Mouse (Mus musculus) limb, embryonic 14.5 days (tissue): ENCODE measurements at regions not wholly inside any gene's neighbourhood (a gene's known extent, or its start where the extent isn't known, plus 50 kb on each side); places are given as distances from the start of the nearest gene placed in this dataset.

Experiments
- ATAC-seq: fragments of 200-750 bp; cut with Nextera tagmentation; 2 replicates; pipeline ENCODE4 v1.8.0; 2017; ENCODE audit warnings: low read depth, moderate number of reproducible peaks, moderate TSS enrichment; ENCODE audit not compliant: low FRiP score
- DNase-seq: peaks from one replicate; pipeline ENCODE4 v3.0.0-alpha.2; 2015; ENCODE audit warnings: low spot score
- H3K27ac ChIP-seq: fragments of 300-500 bp; sonication (generic); replicated peaks from 2 replicates; pipeline ENCODE4 v1.5.1; 2014; ENCODE audit warnings: low read depth, mild to moderate bottlenecking, low read length, moderate library complexity, mixed read lengths
- H3K27me3 ChIP-seq: fragments of 300-500 bp; sonication (generic); 2 replicates; pipeline ENCODE4 v1.6.1; 2014; ENCODE audit warnings: low read length, mixed read lengths; ENCODE audit not compliant: control insufficient read depth, insufficient read depth
- H3K36me3 ChIP-seq: fragments of 300-500 bp; sonication (generic); 2 replicates; pipeline ENCODE4 v1.6.1; 2014; ENCODE audit warnings: mild to moderate bottlenecking, low read length, moderate library complexity, mixed read lengths; ENCODE audit not compliant: control insufficient read depth, insufficient read depth
- H3K4me1 ChIP-seq: fragments of 300-500 bp; sonication (generic); 2 replicates; pipeline ENCODE4 v1.6.1; 2014; ENCODE audit warnings: antibody characterized with exemption, low read length, mixed read lengths; ENCODE audit not compliant: control insufficient read depth, insufficient read depth
- H3K4me2 ChIP-seq: fragments of 300-500 bp; sonication (generic); replicated peaks from 2 replicates; pipeline ENCODE4 v1.6.1; 2014; ENCODE audit warnings: low read depth, mild to moderate bottlenecking, low read length, moderate library complexity; ENCODE audit not compliant: severe bottlenecking
- H3K4me3 ChIP-seq: fragments of 300-500 bp; sonication (generic); replicated peaks from 2 replicates; pipeline ENCODE4 v1.5.1; 2014; ENCODE audit warnings: low read length
- H3K9ac ChIP-seq: fragments of 300-500 bp; sonication (generic); 2 replicates; pipeline ENCODE4 v1.6.1; 2014; ENCODE audit warnings: mild to moderate bottlenecking, low read depth, low read length, moderate library complexity; ENCODE audit not compliant: severe bottlenecking
- H3K9me3 ChIP-seq: fragments of 300-500 bp; sonication (generic); 2 replicates; pipeline ENCODE4 v1.6.1; 2016; ENCODE audit warnings: low read length; ENCODE audit not compliant: control insufficient read depth
- POLR2A ChIP-seq: fragments of 200-500 bp; IDR thresholded peaks from 2 replicates; pipeline ENCODE4 v1.8.0; 2012; ENCODE audit warnings: inconsistent platforms, mild to moderate bottlenecking, moderate library complexity, borderline replicate concordance; ENCODE audit not compliant: insufficient read depth, insufficient read length; ENCODE audit errors: extremely low read depth
- WGBS: fragments of 180-500 bp; shearing (Covaris S2); extraction: QIAGEN DNeasy Blood & Tissue Kit; methylation state at CpG from one replicate; pipeline ENCODE4 v1.1.7; 2014; 5-methylcytosine and 5-hydroxymethylcytosine counted together

DNA sequence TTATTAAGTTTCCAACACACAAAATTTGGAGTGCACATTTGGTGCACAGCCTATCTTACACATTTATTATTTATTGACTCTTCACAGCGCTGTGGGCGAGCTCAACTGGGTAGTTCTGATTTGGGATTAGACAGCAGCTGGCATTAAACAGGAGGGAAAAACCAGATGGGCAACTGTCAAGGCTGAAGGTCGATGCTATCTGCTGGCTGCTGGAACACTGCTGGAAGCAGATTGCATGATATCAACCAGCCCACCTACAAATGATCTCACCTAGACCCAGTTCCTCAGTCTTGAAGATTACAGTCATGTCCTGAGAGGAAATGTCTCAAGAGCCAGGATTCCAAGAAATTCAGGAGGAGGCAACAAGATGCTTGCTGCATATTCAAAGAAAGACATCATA is 91.0 kb upstream of the Arid1b start:
- H3K4me1 ChIP-seq = peaks cover 8% of the 10 kb centered on the region; the same call in 1 of the 2 replicates
- no peaks in the 10 kb centered on the region for H3K27me3 ChIP-seq
- no peaks in the 10 kb centered on the region for H3K9me3 ChIP-seq
- H3K4me2 ChIP-seq = no peak overlapping the region
- ATAC-seq (no peak), DNase-seq (no peak)
- H3K9ac ChIP-seq = no peak overlapping the region
- H3K4me3 ChIP-seq = no peak overlapping the region
- 85% methylated on average over 3 of the region's 3 CpGs for WGBS
- no peak overlapping the region for H3K27ac ChIP-seq
- TF ChIP-seq POLR2A = no peak
- H3K36me3 ChIP-seq = no peaks in the 10 kb centered on the region

DNA sequence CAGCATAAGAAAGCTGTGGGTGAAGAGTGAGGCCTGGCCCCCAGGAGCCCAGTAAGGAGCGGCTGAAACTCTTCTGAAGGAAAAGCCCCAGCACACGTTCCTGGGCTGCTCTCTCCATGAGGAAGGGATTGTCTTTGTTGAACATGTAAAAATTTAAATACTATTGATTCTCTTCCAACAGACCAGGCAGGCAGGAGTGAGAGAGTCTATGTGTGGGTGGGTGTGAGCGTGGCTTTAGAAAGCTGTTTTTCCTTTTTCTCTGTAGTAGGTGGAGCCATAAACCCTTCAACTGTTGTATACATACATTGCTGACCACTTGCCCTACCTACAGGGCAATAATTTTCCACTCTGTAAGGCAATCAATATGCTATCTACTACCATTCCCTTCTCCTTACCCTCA is 87.6 kb upstream of the Arid1b start:
- 28% methylated on average over 3 of the region's 3 CpGs for WGBS
- Histone ChIP-seq H3K9me3 (no peaks in the 10 kb centered on the region), H3K4me2 (no peak overlapping the region), H3K4me3 (peak overlapping the region; percentile 53; the same call in 1 of the 2 replicates), H3K27me3 (no peaks in the 10 kb centered on the region), H3K9ac (no peak overlapping the region), H3K27ac (peak overlapping the region; percentile 98; the same call in 1 of the 2 replicates), H3K36me3 (no peaks in the 10 kb centered on the region), H3K4me1 (peaks cover 10% of the 10 kb centered on the region; the same call in 1 of the 2 replicates)
- peak; percentile 23 for DNase-seq
- TF ChIP-seq POLR2A = no peak
- no peak for ATAC-seq

GRCm38 (mm10) chr17:4907181-4907752 is 86.9 kb upstream of the Arid1b start:
- Histone ChIP-seq H3K4me1 (peaks cover 10% of the 10 kb centered on the region; the same call in 1 of the 2 replicates), H3K27ac (peak overlapping the region; percentile 98), H3K27me3 (no peaks in the 10 kb centered on the region), H3K4me3 (peak overlapping the region; percentile 53), H3K4me2 (peak overlapping the region; percentile 74), H3K36me3 (no peaks in the 10 kb centered on the region), H3K9ac (peak overlapping the region; percentile 79), H3K9me3 (no peaks in the 10 kb centered on the region)
- 3% methylated on average over 12 of the region's 14 CpGs for WGBS
- peak; percentile 71 for DNase-seq
- ATAC-seq = no peak
- TF ChIP-seq POLR2A = no peak

DNA sequence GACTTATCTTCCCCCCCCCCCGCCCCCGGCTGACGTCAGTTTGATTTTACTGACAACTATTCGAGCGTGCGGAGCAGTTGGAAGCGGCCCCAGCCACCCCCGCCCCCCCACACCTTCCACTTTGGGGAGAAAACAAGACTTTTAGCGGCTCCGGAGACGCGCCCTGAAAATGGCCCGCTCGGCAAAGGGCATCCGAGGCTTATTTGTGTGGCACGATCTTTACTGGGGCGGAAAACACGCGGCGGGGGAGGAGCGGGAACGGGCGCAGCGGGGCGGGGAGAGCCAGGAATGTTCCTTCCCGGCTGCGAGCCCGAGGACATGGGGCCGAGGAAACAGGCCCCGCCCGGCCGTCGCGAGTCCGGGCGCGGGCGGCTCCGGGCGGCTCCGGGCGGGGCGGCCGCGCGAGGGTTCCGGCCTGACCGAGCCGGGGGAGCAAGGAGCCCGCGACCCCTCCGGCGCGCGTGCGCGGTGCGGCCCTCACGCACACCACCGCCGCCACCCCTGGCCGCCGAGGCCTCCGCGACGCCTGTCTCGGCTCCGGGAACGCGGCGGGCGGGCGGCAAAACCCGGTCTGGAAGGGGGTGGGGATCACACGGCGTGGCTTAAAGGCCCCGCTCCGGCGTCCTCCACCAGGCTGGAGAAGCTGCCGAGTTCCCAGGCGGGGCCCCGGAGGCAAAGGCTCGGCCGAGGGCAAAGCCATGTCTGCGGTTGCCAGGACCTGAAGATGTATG is 86.1 kb upstream of the Arid1b start:
- no peaks in the 10 kb centered on the region for H3K27me3 ChIP-seq
- ATAC-seq (peak; percentile 95), DNase-seq (peak; percentile 91)
- no peaks in the 10 kb centered on the region for H3K36me3 ChIP-seq
- no peaks in the 10 kb centered on the region for H3K9me3 ChIP-seq
- peak; percentile 80; the same call in 1 of the 2 replicates for TF ChIP-seq POLR2A
- H3K4me1 ChIP-seq = peaks cover 10% of the 10 kb centered on the region; the same call in 1 of the 2 replicates
- H3K4me3 ChIP-seq = peak overlapping the region; percentile 53
- peak overlapping the region; percentile 74 for H3K4me2 ChIP-seq
- H3K9ac ChIP-seq = peak overlapping the region; percentile 79
- under 1% methylated on average over 53 of the region's 85 CpGs for WGBS
- peak overlapping the region; percentile 98 for H3K27ac ChIP-seq

DNA sequence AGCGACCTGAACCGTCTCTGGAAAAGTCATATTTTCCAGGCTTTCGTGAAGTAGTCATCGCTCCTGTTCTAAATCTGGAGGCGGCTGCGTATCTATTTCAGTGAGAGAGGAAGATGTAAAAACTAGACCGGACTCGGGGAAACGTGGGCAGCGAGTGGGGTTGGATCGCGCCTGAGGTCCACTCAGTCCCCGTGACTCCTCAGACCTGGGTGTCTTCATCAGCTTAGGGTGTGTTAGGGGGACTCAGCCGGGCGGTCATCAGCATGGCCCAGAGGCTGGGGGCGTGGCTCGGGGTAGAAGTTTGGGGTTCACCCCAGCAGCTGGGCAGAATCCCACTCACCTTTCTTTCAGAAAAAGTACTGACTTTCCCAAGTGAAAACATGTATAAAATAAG is 85.6 kb upstream of the Arid1b start:
- 2% methylated on average over 17 of the region's 17 CpGs for WGBS
- H3K36me3 ChIP-seq = no peaks in the 10 kb centered on the region
- peak; percentile 36 for ATAC-seq

More for the DNA sequence above, 85.6 kb upstream of the Arid1b start:
- H3K4me2 ChIP-seq = peak overlapping the region; percentile 74
- no peaks in the 10 kb centered on the region for H3K9me3 ChIP-seq
- no peak for TF ChIP-seq POLR2A
- H3K9ac ChIP-seq = peak overlapping the region; percentile 79
- H3K4me3 ChIP-seq = peak overlapping the region; percentile 53
- H3K4me1 ChIP-seq = peaks cover 10% of the 10 kb centered on the region; the same call in 1 of the 2 replicates
- H3K27me3 ChIP-seq = no peaks in the 10 kb centered on the region
- peak; percentile 3 for DNase-seq
- peak overlapping the region; percentile 98 for H3K27ac ChIP-seq
